Mouse (Mus musculus) G1E (cell line): Measurements from ENCODE around the gene Satb1.

ENCODE experiments used
- CTCF ChIP-seq: IDR thresholded peaks from 2 replicates; pipeline ENCODE4 v1.5.1; 2012; ENCODE audit warnings: low read depth, low read length, inconsistent platforms, mixed read lengths
- GATA1 ChIP-seq: IDR thresholded peaks from 2 replicates; pipeline ENCODE4 v1.6.1; 2012; ENCODE audit warnings: borderline replicate concordance, low read length, inconsistent platforms, mixed read lengths
- GATA2 ChIP-seq: IDR thresholded peaks from 2 replicates; pipeline ENCODE4 v1.6.1; 2012; ENCODE audit warnings: low read depth, low read length, inconsistent platforms, borderline replicate concordance
- POLR2AphosphoS5 ChIP-seq: IDR thresholded peaks from 2 replicates; pipeline ENCODE4 v1.6.1; 2012; ENCODE audit warnings: low read depth, low read length, inconsistent platforms; ENCODE audit not compliant: insufficient replicate concordance
- TAL1 ChIP-seq: conservative IDR thresholded peaks from 2 replicates; pipeline ENCODE4 v1.6.1; 2012; ENCODE audit warnings: low read depth, low read length, inconsistent platforms, mixed read lengths

DNA sequence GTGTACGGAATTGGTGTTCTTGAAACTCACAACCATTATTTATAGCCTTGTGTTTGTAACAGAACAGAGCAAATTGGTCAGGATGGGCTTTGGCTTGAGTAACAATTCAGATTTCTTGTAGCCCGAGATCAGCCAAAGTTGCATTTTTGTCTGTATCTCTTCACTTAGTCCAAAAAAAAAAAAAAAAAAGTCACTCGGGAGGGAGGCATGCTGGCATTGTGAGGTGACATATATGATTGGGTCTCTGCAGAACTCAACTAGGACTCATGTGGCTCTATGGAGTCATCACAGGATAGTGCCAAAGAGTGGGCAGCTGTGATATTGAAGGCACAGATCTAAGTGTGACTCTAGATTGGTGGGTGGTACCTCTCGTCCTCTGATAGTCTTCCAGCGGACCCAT is 3.2 kb upstream of the Satb1 start:
- TF ChIP-seq CTCF (no peak), TAL1 (no peak), GATA2 (no peak), POLR2AphosphoS5 (no peak), GATA1 (no peak)
